Mouse (Mus musculus) heart, postnatal 0 days (tissue): ENCODE results near the gene Twf2. TPM values are rescaled to one million over a fixed set of nuclear protein-coding genes. Genes with fewer than 3 reads are reported as not detected.
"Not testable (repeated sequence)": the region's sequence is repeated elsewhere in the genome, so short reads cannot be mapped to it uniquely, and the experiment has no call there.

Source experiments
- ATAC-seq: fragments of 200-750 bp; cut with Nextera tagmentation; 2 replicates; pipeline ENCODE4 v1.8.0; 2017; ENCODE audit warnings: low read depth, moderate number of reproducible peaks, moderate library complexity; ENCODE audit not compliant: insufficient read depth
- DNase-seq: peaks from one replicate; pipeline ENCODE4 v3.0.0-alpha.2; 2016; ENCODE audit warnings: low spot score
- H3K27ac ChIP-seq: fragments of 300-500 bp; sonication (generic); 2 replicates; pipeline ENCODE4 v1.5.1; 2014; ENCODE audit warnings: low read depth, mild to moderate bottlenecking
- H3K27me3 ChIP-seq: fragments of 300-500 bp; sonication (generic); 2 replicates; pipeline ENCODE4 v1.6.1; 2014; ENCODE audit warnings: low read length, mixed read lengths; ENCODE audit not compliant: control insufficient read depth, insufficient read depth
- H3K36me3 ChIP-seq: fragments of 300-500 bp; sonication (generic); replicated peaks from 2 replicates; pipeline ENCODE4 v1.6.1; 2014; ENCODE audit warnings: low read length, mixed read lengths; ENCODE audit not compliant: control insufficient read depth, insufficient read depth
- H3K4me1 ChIP-seq: fragments of 300-500 bp; sonication (generic); 2 replicates; pipeline ENCODE4 v1.6.1; 2014; ENCODE audit warnings: antibody characterized with exemption; ENCODE audit not compliant: control insufficient read depth, insufficient read depth
- H3K4me2 ChIP-seq: fragments of 300-500 bp; sonication (generic); 2 replicates; pipeline ENCODE4 v1.6.1; 2014; ENCODE audit warnings: low read depth, mild to moderate bottlenecking, low read length, moderate library complexity
- H3K4me3 ChIP-seq: fragments of 300-500 bp; sonication (generic); 2 replicates; pipeline ENCODE4 v1.5.1; 2014; ENCODE audit warnings: low read depth, low read length
- H3K9ac ChIP-seq: fragments of 300-500 bp; sonication (generic); replicated peaks from 2 replicates; pipeline ENCODE4 v1.6.1; 2014; ENCODE audit warnings: low read depth, low read length, mixed read lengths
- H3K9me3 ChIP-seq: fragments of 300-500 bp; sonication (generic); replicated peaks from 2 replicates; pipeline ENCODE4 v1.6.1; 2016; ENCODE audit warnings: low read length; ENCODE audit not compliant: control insufficient read depth
- CTCF ChIP-seq: IDR thresholded peaks from 2 replicates; pipeline ENCODE4 v1.5.1; 2016; ENCODE audit warnings: antibody characterized with exemption, control low read depth, low read depth
- EP300 ChIP-seq: IDR thresholded peaks from 2 replicates; pipeline ENCODE4 v1.6.1; 2016; ENCODE audit warnings: antibody characterized with exemption, low read depth
- WGBS: fragments of 180-500 bp; shearing (Covaris S2); extraction: QIAGEN DNeasy Blood & Tissue Kit; methylation state at CpG from one replicate; pipeline ENCODE4 v1.1.7; 2014; 5-methylcytosine and 5-hydroxymethylcytosine counted together
- polyA plus RNA-seq: library from polyadenylated mRNA; unstranded; fragments of >200 nt; fragmentation: Nextera tagmentation; extraction: Ambion mirVana; gene quantifications from 2 replicates; pipeline ENCODE4 v1.2.1, GENCODE M21; 2015
- total RNA-seq: library from RNA; depleted of rRNA; stranded (reverse); fragments of >200 nt; gene quantifications from 2 replicates; pipeline ENCODE4 v1.2.3, GENCODE M21; 2014; ENCODE audit warnings: low replicate concordance

Twf2 gene
- total and polyA plus RNA-seq, 2 experiments from 2014 or later, result 57.3 to 92.1 TPM

GRCm38 (mm10) chr9:106167241-106167640 is 35.7 kb upstream of the Twf2 start:
- no peak overlapping the region for H3K9ac ChIP-seq

GRCm38 (mm10) chr9:106167703-106168102 is 35.2 kb upstream of the Twf2 start:
- no peak for ATAC-seq
- DNase-seq, result no peak
- Histone ChIP-seq H3K9ac (no peak overlapping the region), H3K9me3 (no peaks in the 10 kb centered on the region), H3K4me3 (no peak overlapping the region), H3K36me3 (no peaks in the 10 kb centered on the region), H3K27me3 (no peaks in the 10 kb centered on the region), H3K4me1 (peaks cover 7% of the 10 kb centered on the region; the same call in 1 of the 2 replicates), H3K27ac (no peak overlapping the region), H3K4me2 (no peak overlapping the region)
- WGBS, result 56% methylated on average over 1 of the region's 1 CpGs
- TF ChIP-seq EP300 (no peak), CTCF (no peak)

More at GRCm38 (mm10) chr9:106167241-106167640, 35.7 kb upstream of the Twf2 start:
- no peak for DNase-seq
- TF ChIP-seq EP300, result no peak
- no peak for TF ChIP-seq CTCF
- no peaks in the 10 kb centered on the region for H3K9me3 ChIP-seq
- H3K27ac ChIP-seq, result no peak overlapping the region
- ATAC-seq, result no peak
- H3K4me1 ChIP-seq, result peaks cover 7% of the 10 kb centered on the region; the same call in 1 of the 2 replicates
- WGBS, result 71% methylated on average over 3 of the region's 3 CpGs
- H3K4me2 ChIP-seq, result no peak overlapping the region
- H3K27me3 ChIP-seq, result no peaks in the 10 kb centered on the region
- H3K36me3 ChIP-seq, result no peaks in the 10 kb centered on the region
- no peak overlapping the region for H3K4me3 ChIP-seq

GRCm38 (mm10) chr9:106169006-106169405 is 33.9 kb upstream of the Twf2 start:
- H3K36me3 ChIP-seq, H3K9me3 ChIP-seq, H3K9ac ChIP-seq, H3K27ac ChIP-seq, ATAC-seq, H3K4me2 ChIP-seq, H3K4me3 ChIP-seq, DNase-seq, H3K27me3 ChIP-seq: not testable (repeated sequence)
- 69% methylated on average over 1 of the region's 1 CpGs for WGBS
- H3K4me1 ChIP-seq, result peaks cover 19% of the 10 kb centered on the region

DNA sequence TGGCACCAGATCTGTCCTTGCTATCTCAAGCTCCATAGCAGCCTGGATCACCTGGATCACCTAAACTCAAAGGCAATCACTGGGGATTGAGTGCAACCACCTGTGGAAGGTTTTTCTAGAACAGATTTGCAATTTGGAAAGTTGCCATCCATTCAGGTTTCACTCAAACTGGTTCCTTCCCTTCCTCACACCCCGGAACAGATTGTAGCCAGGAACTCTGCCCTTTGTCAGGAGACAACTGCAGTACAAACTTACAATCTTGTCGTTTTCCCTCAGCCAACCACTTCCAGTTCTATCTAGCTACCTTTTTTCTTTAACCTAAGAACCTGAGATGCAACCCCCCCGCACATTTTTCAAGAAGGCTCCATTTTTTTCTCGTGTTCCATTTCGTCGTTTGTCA is 33.0 kb upstream of the Twf2 start:
- Histone ChIP-seq H3K27ac (no peak overlapping the region), H3K27me3 (no peaks in the 10 kb centered on the region), H3K4me3 (no peak overlapping the region), H3K9me3 (no peaks in the 10 kb centered on the region), H3K9ac (no peak overlapping the region), H3K4me2 (peak overlapping the region; percentile 90), H3K36me3 (no peaks in the 10 kb centered on the region), H3K4me1 (peaks cover 23% of the 10 kb centered on the region)
- 44% methylated on average over 6 of the region's 6 CpGs for WGBS
- no peak for DNase-seq
- ATAC-seq, result no peak
- TF ChIP-seq CTCF (no peak), EP300 (no peak)

GRCm38 (mm10) chr9:106170556-106171345 is 32.2 kb upstream of the Twf2 start, which contains the start of gene Wdr82:
Gene Wdr82 (plus strand): TSS chr9:106170928.
- peak; percentile 89 for DNase-seq
- Histone ChIP-seq H3K9me3 (no peaks in the 10 kb centered on the region), H3K4me2 (peak within 1 kb of the TSS; percentile 90), H3K36me3 (no peaks in the 10 kb centered on the region), H3K27ac (peak within 1 kb of the TSS; percentile 99), H3K4me1 (peaks cover 29% of the 10 kb centered on the region), H3K27me3 (no peaks in the 10 kb centered on the region), H3K4me3 (peak within 1 kb of the TSS; percentile 88), H3K9ac (peak within 1 kb of the TSS; percentile 94)
- TF ChIP-seq EP300 (peak; percentile 27; the same call in 1 of the 2 replicates), CTCF (no peak)
- ATAC-seq, result peak; percentile 92
- under 1% methylated on average over 69 of the region's 81 CpGs for whole genome bisulfite sequencing
